Mouse (Mus musculus) heart, postnatal 10 days (tissue): ENCODE data around the gene Cnot6l. TPM values are rescaled to one million over a fixed set of nuclear protein-coding genes. Genes with fewer than 3 reads are reported as not detected.

Experiments used
- DNase-seq, 2 experiments: peaks; one replicate each; pipeline ENCODE4 v3.0.0; 2021
- intact Hi-C: fragments of 180-260 bp; cut with DNase I; formaldehyde crosslinking; loops from one replicate; pipeline ENCODE4 v1.15.1; 2025
- total RNA-seq, 2 experiments: library from RNA; stranded (reverse); gene quantifications; 2 replicates each; pipeline ENCODE4 v1.2.3; 2021

The Cnot6l gene
- 100 to 1,000 TPM in 1 of 2 experiments, 10 to 100 TPM in 1; 74.8 to 102 TPM for total RNA-seq

DNA sequence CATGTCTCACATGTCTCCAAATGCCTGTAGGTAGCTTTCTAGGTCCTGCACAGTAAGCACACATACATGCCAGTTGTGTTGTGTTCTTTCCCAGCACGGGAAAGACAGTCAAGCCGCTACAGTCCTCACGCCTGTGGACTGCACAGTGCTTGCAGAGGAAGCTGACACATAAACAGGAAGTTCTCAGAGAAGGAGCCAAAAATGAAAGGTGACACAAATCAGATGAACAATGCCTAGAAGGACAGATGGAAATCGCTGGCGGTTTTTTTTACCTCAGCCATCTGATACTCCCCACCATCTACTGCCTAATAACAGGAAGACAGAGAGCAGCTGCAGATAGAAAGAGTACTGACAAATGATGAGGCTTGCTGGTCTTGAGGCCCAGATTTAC, at the start of gene Cnot6l:
Cnot6l (minus strand) TSS at position 151 of the 391 bp plus-strand sequence.
- intact Hi-C loops, result loop anchor here (5.0 kb wide), 1 partner anchor 72 kb away; no protein-coding TSS in a partner anchor
- peak; percentile 50 to 60 for DNase-seq

- intact Hi-C loops, result loop anchor here (2.0 to 5.0 kb wide), 2 partner anchors 49 to 123 kb away; no protein-coding TSS in a partner anchor
- peak; percentile 95 to 97 for DNase-seq
Observed at GRCm38 (mm10) chr5:96209916-96210583, 46.1 kb upstream of the Cnot6l start.

DNA sequence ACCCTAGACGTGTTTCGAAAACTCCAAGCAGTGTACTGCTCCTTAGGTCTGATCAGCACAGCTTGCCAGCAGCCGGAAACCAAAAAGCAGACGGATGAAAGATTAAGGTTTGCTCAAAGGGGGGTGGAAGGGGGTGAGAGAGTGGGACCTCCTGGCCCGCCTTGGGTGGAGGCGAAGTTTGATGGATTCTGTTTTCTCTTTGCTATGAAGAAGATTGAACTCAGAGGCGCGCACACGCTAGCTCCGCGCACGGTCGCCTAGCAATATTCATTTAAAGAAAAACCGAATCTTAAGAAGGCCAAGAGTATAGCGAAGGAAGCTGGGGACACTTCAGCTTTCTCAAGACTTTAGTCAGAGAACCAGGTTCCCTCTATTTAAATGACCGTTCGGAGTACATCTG, 45.5 kb upstream of the Cnot6l start, which contains the start of gene Mrpl1:
Mrpl1 (plus strand) TSS at position 35 of the 400 bp plus-strand sequence.
- intact Hi-C loops, result no loop called here
- DNase-seq, result peak; percentile 47 to 62

DNA sequence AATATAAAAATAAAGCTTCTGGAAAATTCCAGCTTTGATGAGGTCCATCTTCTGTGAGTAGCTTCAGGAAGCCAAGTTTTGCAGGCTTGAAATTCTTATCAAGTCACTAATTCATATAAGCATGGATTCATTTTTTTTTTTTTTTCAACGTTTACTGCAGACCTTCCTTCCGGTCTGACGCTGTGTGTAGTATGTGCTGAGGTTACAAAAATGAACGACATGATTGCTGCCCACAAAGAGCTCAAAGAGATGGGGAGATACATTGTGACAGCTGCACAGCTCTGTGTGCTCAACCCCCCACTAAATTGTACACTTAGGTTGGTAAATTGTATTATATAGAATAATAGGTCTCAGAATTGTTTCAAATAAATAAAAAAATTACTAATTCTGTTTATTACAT, 44.6 kb upstream of the Cnot6l start:
- intact Hi-C loops, result no loop called here

DNA sequence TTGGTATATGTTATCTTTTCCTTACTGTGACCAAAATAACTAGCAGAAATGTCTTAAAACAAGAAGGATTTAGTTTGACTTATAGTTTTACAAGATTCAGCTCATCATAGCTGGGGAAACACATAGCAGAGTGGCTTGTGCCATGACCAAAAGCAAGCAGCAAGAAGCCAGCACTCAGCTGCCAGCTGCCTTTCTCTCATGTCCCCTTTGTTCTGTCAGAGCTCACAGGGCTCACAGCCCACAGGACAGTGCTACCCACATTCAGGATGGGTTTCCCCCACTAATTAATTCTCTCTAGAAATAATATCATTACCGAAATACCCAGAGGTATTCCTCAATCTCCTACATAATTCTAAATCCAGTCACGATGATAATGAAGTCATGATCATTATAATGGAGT, 43.6 kb upstream of the Cnot6l start:
- no peak for DNase-seq
- intact Hi-C loops, result no loop called here

More for the DNA sequence above, 44.6 kb upstream of the Cnot6l start:
- DNase-seq, result no peak

DNA sequence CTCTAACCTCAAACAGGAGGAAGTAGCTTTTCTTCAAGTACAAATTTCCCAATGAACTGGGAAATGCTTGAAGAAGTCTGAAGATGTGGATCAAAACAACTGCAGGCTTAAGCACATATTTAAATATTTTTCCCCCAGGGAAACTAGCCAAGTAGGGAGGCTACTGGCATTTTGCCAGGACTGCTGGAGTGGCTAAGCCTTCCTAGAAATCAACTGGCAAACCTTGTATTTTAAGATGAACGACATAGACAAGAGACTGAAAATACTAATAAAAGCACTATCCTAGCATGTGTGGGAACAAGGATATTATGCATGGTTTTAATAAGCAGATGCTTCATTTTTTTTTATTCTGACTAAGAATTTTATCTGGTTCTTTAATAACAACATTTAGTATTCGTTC, 42.9 kb upstream of the Cnot6l start:
- intact Hi-C loops, result no loop called here
- peak; percentile 59 to 69 for DNase-seq

GRCm38 (mm10) chr5:96201462-96202154, 37.6 kb upstream of the Cnot6l start:
- intact Hi-C loops, result no loop called here
- DNase-seq, result no peak

GRCm38 (mm10) chr5:96200269-96200668, 36.3 kb upstream of the Cnot6l start:
- no peak for DNase-seq
- intact Hi-C loops, result no loop called here

DNA sequence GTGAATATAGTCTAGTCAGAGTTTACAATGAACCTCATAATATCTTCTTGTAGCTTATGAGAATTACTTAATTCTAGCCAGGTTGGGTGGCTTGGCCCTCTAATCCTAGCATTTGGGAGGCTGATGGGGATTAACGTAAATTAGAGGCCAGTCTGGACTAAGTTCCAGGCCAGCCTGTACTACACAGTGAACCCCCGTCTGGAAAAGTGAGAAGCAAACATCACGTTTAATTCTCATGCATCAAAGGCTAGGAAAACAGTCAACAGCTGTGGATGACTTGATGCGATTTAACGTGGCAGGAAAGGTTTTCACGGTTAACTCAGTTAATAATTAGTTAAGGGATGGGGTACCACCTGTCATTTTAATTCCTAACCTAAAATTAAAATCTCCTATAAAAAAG, 34.3 kb upstream of the Cnot6l start:
- intact Hi-C loops, result no loop called here
- DNase-seq, result no peak

DNA sequence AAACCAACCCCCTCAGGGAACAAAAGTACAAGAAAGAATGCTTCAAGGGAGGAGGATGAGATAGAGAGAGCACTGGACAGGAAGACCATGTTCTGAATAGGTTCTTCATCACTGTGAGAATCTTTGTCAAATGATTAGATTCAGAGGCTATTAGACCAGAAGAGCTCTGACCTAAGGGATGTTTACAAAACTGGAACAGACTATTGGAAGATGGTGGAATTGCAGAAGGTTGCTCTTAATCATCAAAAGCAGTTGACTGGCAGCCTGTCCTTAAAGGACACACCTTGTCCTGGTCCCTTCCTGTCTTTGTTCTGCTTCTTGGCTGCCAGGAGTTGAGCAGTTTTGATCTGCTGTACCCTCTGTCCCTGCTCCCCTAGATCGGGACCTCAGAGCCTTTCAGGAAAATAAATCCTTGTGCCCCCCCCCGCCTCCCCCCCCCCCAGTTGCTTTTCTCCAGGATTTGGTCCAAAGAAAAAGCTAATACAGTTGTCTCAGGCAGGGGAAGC, 32.6 kb upstream of the Cnot6l start:
- intact Hi-C loops, result loop anchor here (2.0 kb wide), 1 partner anchor 18 kb away; no protein-coding TSS in a partner anchor
- no peak for DNase-seq

- intact Hi-C loops, result no loop called here
- no peak for DNase-seq
Observed at GRCm38 (mm10) chr5:96191251-96191650, 27.3 kb upstream of the Cnot6l start.

DNA sequence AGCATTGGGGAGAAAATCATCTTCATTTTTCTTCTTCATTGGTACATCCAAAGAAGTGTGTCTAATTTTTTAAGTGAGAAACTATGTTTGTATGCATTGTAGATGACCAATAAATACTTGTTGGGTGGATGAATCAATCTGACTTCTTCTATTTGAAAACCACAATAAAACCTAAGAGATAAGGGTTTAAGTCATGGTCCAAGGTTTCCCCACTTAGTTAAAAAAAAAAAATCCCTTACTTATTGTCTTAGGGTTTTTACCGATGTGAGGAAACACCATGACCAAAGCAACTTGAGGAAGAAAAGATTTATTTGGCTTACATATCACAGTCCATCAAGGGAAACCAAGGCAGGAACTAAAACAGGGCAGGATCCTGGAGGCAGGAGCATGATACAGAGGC, 25.8 kb upstream of the Cnot6l start:
- intact Hi-C loops, result no loop called here
- DNase-seq, result no peak

GRCm38 (mm10) chr5:96183987-96184386, 20.0 kb upstream of the Cnot6l start:
- intact Hi-C loops, result no loop called here
- DNase-seq, result peak in 1 of 2 experiments; percentile 32

DNA sequence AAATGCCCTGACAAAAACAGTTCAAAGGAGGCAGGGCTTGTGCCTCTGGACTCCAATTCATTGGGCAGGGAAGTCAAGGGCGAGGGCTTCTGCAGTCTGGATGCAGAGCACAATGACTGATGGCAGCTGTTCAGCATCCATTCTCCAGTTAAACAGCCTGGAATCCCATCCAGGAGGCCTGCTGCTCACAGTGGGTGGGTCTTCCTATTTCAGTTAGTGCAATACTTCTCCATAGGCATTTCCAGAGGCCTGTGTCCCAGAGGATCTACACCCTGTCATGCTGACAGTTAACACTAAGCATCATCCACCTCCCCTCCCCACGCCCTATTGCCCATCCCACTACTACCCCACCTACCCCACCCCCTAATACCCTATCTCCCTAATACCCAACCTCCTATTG, 19.2 kb upstream of the Cnot6l start:
- intact Hi-C loops, result no loop called here
- DNase-seq, result no peak

- peak in 1 of 2 experiments; percentile 12 for DNase-seq
- intact Hi-C loops, result no loop called here
Observed at GRCm38 (mm10) chr5:96176879-96177358, 12.9 kb upstream of the Cnot6l start.

- no peak for DNase-seq
- intact Hi-C loops, result no loop called here
Observed at GRCm38 (mm10) chr5:96176121-96176520, 12.2 kb upstream of the Cnot6l start.

DNA sequence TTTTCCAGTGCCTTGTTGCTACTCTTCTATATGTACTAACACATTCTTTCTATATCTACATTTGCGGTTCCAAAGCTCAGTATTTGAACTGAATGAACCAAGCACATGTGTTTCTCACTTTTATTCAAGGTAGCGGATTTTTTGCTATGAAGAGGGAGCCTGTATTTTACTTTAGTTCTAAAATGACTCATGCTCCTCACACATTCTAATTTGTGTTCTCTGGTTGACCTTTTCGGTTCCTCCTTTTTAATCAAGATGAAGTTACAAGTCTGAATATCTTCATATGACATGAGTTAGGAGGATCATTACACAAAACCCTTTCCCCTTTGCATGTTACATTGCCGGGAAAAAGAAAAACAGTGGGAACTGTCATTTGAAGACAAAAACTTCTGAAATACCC, 7.8 kb upstream of the Cnot6l start:
- intact Hi-C loops, result no loop called here
- DNase-seq, result no peak

DNA sequence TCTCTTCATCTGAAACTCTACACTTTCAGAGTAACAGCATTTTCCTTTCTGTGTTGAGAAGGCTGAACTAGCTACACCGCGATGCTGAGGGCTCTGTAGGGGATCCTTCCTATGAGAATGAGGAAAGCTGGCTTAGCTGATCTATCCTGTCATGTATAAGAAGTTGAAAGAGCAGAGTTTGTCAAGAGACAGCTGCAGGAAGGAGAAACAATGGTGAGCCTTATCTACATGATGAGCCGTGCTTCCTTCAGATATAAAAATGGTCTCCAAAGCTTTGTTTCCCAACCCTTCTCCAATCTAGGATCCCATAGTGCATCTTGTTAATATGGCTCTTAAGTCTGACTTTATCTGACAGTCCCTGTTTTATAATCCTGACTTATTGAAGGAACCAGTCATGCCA, 6.5 kb upstream of the Cnot6l start:
- intact Hi-C loops, result no loop called here
- no peak for DNase-seq

- intact Hi-C loops, result no loop called here
- DNase-seq, result no peak
Observed at GRCm38 (mm10) chr5:96166761-96167160, 2.8 kb upstream of the Cnot6l start.

GRCm38 (mm10) chr5:96163396-96164020, 463 bp downstream of the Cnot6l start:
- intact Hi-C loops, result loop anchor here (5.0 kb wide), 1 partner anchor 71 kb away; no protein-coding TSS in a partner anchor
- no peak for DNase-seq
